Mouse (Mus musculus) MEL (cell line): ENCODE results near the gene Ano8.
"Not testable (repeated sequence)": the region's sequence is repeated elsewhere in the genome, so short reads cannot be mapped to it uniquely, and the experiment has no call there.

Experiments
- CTCF ChIP-seq, 3 experiments: IDR thresholded peaks in 2 of 3; conservative IDR thresholded peaks in 1 of 3; 2 replicates each; pipeline ENCODE4 v1.5.1; 2011 to 2012; ENCODE audit warnings: low read length in 3 of 3, low read depth in 2 of 3, mild to moderate bottlenecking in 2 of 3, improper control_type of control experiment in 1 of 3, inconsistent platforms in 1 of 3, mixed read lengths in 1 of 3, moderate library complexity in 1 of 3; ENCODE audit not compliant: control insufficient read depth in 1 of 3, insufficient read depth in 1 of 3, poor library complexity in 1 of 3, severe bottlenecking in 1 of 3
- MAFK ChIP-seq: IDR thresholded peaks from 2 replicates; pipeline ENCODE4 v1.6.1; 2011; ENCODE audit warnings: low read depth, mild to moderate bottlenecking, low read length, improper control_type of control experiment, borderline replicate concordance
- RAD21 ChIP-seq: IDR thresholded peaks from 2 replicates; pipeline ENCODE4 v1.6.1; 2011; ENCODE audit warnings: mild to moderate bottlenecking, low read depth, low read length, improper control_type of control experiment

- not testable (repeated sequence) for TF ChIP-seq CTCF (IDR thresholded peaks at IDR 0.05 in 2 of 3, conservative IDR thresholded peaks at IDR 0.05 in 1 of 3; ENCODE audit: control insufficient read depth in 1 of 3, insufficient read depth in 1 of 3, low read depth in 2 of 3, low read length in 3 of 3, poor library complexity in 1 of 3, severe bottlenecking in 1 of 3); RAD21; MAFK
These were observed 52.8 kb downstream of the Ano8 start for GRCm38 (mm10) chr8:71432935-71433334.
